ENCODE assay signal across 8 mouse cellular contexts in genomic region chr1:73962668-73963371, GRCm38 (mm10).
DNase-seq lines count a peak whose midpoint lies in the region; ATAC-seq lines count a peak whose summit lies in the region.

No protein-coding gene starts in this region.

- WGBS in forebrain, embryonic 10.5 days: 14% methylated on average over 12 of the region's 12 CpGs
- 8% methylated on average over 12 of the region's 12 CpGs for WGBS in heart, embryonic 16.5 days
- WGBS in lung, embryonic 16.5 days: 8% methylated on average over 12 of the region's 12 CpGs

- H3K9ac ChIP-seq in heart, embryonic 16.5 days (ENCODE audit: low read length): peak overlapping the region; percentile 93
- H3K9ac ChIP-seq in lung, embryonic 16.5 days (ENCODE audit: low read length): peak overlapping the region; percentile 69

- ATAC-seq in heart, embryonic 16.5 days (replicated peaks; ENCODE audit: extremely low read depth, insufficient read depth, low FRiP score): peak; percentile 88
- peak; percentile 87 for ATAC-seq in lung, embryonic 16.5 days (ENCODE audit: low read depth)

- peak overlapping the region; percentile 27; the same call in 1 of the 2 replicates for H3K4me3 ChIP-seq in forebrain, embryonic 10.5 days
- H3K4me3 ChIP-seq in heart, embryonic 16.5 days (ENCODE audit: low read length): peak overlapping the region; percentile 72
- H3K4me3 ChIP-seq in lung, embryonic 16.5 days (ENCODE audit: low read length): peak overlapping the region; percentile 45

- H3K27me3 ChIP-seq in forebrain, embryonic 10.5 days (ENCODE audit: poor library complexity, severe bottlenecking): no peaks in the 10 kb centered on the region
- H3K27me3 ChIP-seq in heart, embryonic 16.5 days (ENCODE audit: control insufficient read depth, insufficient read depth, low read length): no peaks in the 10 kb centered on the region
- H3K27me3 ChIP-seq in lung, embryonic 16.5 days (ENCODE audit: control insufficient read depth, insufficient read depth, low read depth, low read length): no peaks in the 10 kb centered on the region

- peak overlapping the region; percentile 74 for H3K4me2 ChIP-seq in heart, embryonic 16.5 days (ENCODE audit: low read depth, low read length)
- H3K4me2 ChIP-seq in lung, embryonic 16.5 days (ENCODE audit: low read depth, low read length): peak overlapping the region; percentile 63

- H3K27ac ChIP-seq in forebrain, embryonic 10.5 days: peak overlapping the region; percentile 75
- H3K27ac ChIP-seq in heart, embryonic 16.5 days (ENCODE audit: low read length): peak overlapping the region; percentile 100
- H3K27ac ChIP-seq in lung, embryonic 16.5 days (ENCODE audit: low read length): peak overlapping the region; percentile 97

- H3K36me3 ChIP-seq in forebrain, embryonic 10.5 days (replicated peaks): no peaks in the 10 kb centered on the region
- H3K36me3 ChIP-seq in heart, embryonic 16.5 days (ENCODE audit: control insufficient read depth, insufficient read depth): peaks cover 11% of the 10 kb centered on the region; the same call in 1 of the 2 replicates
- peaks cover 5% of the 10 kb centered on the region; the same call in 1 of the 2 replicates for H3K36me3 ChIP-seq in lung, embryonic 16.5 days (ENCODE audit: control insufficient read depth, insufficient read depth, low read length)

- peaks cover 43% of the 10 kb centered on the region for H3K4me1 ChIP-seq in forebrain, embryonic 10.5 days
- peaks cover 92% of the 10 kb centered on the region for H3K4me1 ChIP-seq in heart, embryonic 16.5 days (ENCODE audit: control insufficient read depth, insufficient read depth, low read length)
- H3K4me1 ChIP-seq in lung, embryonic 16.5 days (replicated peaks; ENCODE audit: control insufficient read depth, insufficient read depth, low read length): peaks cover 78% of the 10 kb centered on the region

- no peaks in the 10 kb centered on the region for H3K9me3 ChIP-seq in forebrain, embryonic 10.5 days
- H3K9me3 ChIP-seq in heart, embryonic 16.5 days (replicated peaks; ENCODE audit: control insufficient read depth, low read length): no peaks in the 10 kb centered on the region
- no peaks in the 10 kb centered on the region for H3K9me3 ChIP-seq in lung, embryonic 16.5 days (ENCODE audit: control insufficient read depth, low read length)

- DNase-seq in urinary bladder, postnatal 14 days (ENCODE audit: low spot score): peak; percentile 81
- DNase-seq in urinary bladder, postnatal 10 days (ENCODE audit: low spot score): no peak
- peak; percentile 71 for DNase-seq in forebrain, embryonic 10.5 days (ENCODE audit: extremely low spot score, low spot score)
- DNase-seq in kidney, postnatal 10 days: peak; percentile 92
- DNase-seq in ovary, postnatal 36 days (ENCODE audit: low spot score): peak; percentile 67
- no peak for DNase-seq in thymus, postnatal 14 days

Comparison
In these comparisons a context has a peak if more than half of its experiments do, and no peak if none do; other contexts are left out.
1. DNase-seq: peak in urinary bladder, postnatal 14 days (single experiment), forebrain, embryonic 10.5 days (single experiment), kidney, postnatal 10 days (single experiment) and ovary, postnatal 36 days (single experiment); none in urinary bladder, postnatal 10 days (single experiment) and thymus, postnatal 14 days (single experiment).
2. Peak in every context shown above with its lines, with median percentiles within 50 percentile points of each other: H3K27ac ChIP-seq and H3K4me3 ChIP-seq.